Mouse (Mus musculus) inflammation-experienced regulatory T-cells (primary cell): ENCODE results near the gene Shisa8. TPM values are rescaled to one million over a fixed set of nuclear protein-coding genes. Genes with fewer than 3 reads are reported as not detected.

Source experiments
- polyA plus RNA-seq, 2 experiments: library from polyadenylated mRNA; unstranded; fragments of 100-300 nt; shearing (Covaris generic); gene quantifications; one replicate each; pipeline ENCODE4 v1.2.1; 2017

Gene Shisa8
- 1 to 10 TPM in 1 of 2 experiments, under 1 TPM in 1; 0.13 to 1.5 TPM for polyA plus RNA-seq

GRCm38 (mm10) chr15:82212752-82213063, at the start of gene Shisa8:
TSS of gene Shisa8 (minus strand) at chr15:82212815.

GRCm38 (mm10) chr15:82252097-82252496, 39.5 kb upstream of the Shisa8 start, which contains the start of gene 1500009C09Rik:
TSS of gene 1500009C09Rik (plus strand) at chr15:82252397.

GRCm38 (mm10) chr15:82244115-82244804, 31.6 kb upstream of the Shisa8 start, which contains the start of gene Cenpm:
TSS of gene Cenpm (minus strand) at chr15:82244748.

GRCm38 (mm10) chr15:82223657-82224601, 11.3 kb upstream of the Shisa8 start, which contains the start of gene Tnfrsf13c:
TSS of gene Tnfrsf13c (minus strand) at chr15:82224369.

Other genes with a start within 250 kb of the Shisa8 start
- gene 1700029P11Rik, start 232.3 kb downstream of the Shisa8 start, polyA plus RNA-seq: not detected
- 10 to 100 TPM; 62.0 to 77.7 TPM for gene Xrcc6, start 225.0 kb downstream of the Shisa8 start, polyA plus RNA-seq
- gene Desi1, start 179.0 kb downstream of the Shisa8 start, polyA plus RNA-seq: 10 to 100 TPM; 37.2 to 48.3 TPM
- gene Snu13, start 165.2 kb downstream of the Shisa8 start, polyA plus RNA-seq: 100 to 1,000 TPM; 136 to 218 TPM
- gene 4930407I10Rik, start 153.7 kb downstream of the Shisa8 start, polyA plus RNA-seq: under 1 TPM in 1 of 2 experiments, not detected in 1; 0.70 TPM
- gene Mei1, start 142.8 kb downstream of the Shisa8 start, polyA plus RNA-seq: 1 to 10 TPM in 1 of 2 experiments, under 1 TPM in 1; 0.14 to 1.4 TPM
- gene Ccdc134, start 84.9 kb downstream of the Shisa8 start, polyA plus RNA-seq: 10 to 100 TPM; 26.9 to 37.1 TPM
- gene Srebf2, start 65.6 kb downstream of the Shisa8 start, polyA plus RNA-seq: 100 to 1,000 TPM; 108 to 135 TPM
- gene Tnfrsf13c, start 11.6 kb upstream of the Shisa8 start, polyA plus RNA-seq: 1 to 10 TPM; 4.3 to 7.4 TPM
- gene Cenpm, start 31.9 kb upstream of the Shisa8 start, polyA plus RNA-seq: 1 to 10 TPM; 2.5 to 6.1 TPM
- 1 to 10 TPM in 1 of 2 experiments, not detected in 1; 1.0 TPM for gene 1500009C09Rik, start 39.6 kb upstream of the Shisa8 start, polyA plus RNA-seq
- 1 to 10 TPM in 1 of 2 experiments, under 1 TPM in 1; 0.45 to 2.1 TPM for gene Sept3, start 62.1 kb upstream of the Shisa8 start, polyA plus RNA-seq
- under 1 TPM in 1 of 2 experiments, not detected in 1; 0.53 TPM for gene Wbp2nl, start 86.1 kb upstream of the Shisa8 start, polyA plus RNA-seq
- gene Naga, start 126.1 kb upstream of the Shisa8 start, polyA plus RNA-seq: 10 to 100 TPM; 66.4 to 73.4 TPM
- gene Pheta2, start 126.1 kb upstream of the Shisa8 start, polyA plus RNA-seq: 10 to 100 TPM in 1 of 2 experiments, 1 to 10 TPM in 1; 3.7 to 11.0 TPM
- 100 to 1,000 TPM; 162 to 165 TPM for gene Smdt1, start 126.1 kb upstream of the Shisa8 start, polyA plus RNA-seq
- gene Ndufa6, start 141.5 kb upstream of the Shisa8 start, polyA plus RNA-seq: 100 to 1,000 TPM; 263 to 291 TPM
- gene Cyp2d22, start 167.4 kb upstream of the Shisa8 start, polyA plus RNA-seq: 1 to 10 TPM; 6.8 to 9.8 TPM
- not detected for gene Cyp2d11, start 181.2 kb upstream of the Shisa8 start, polyA plus RNA-seq
- gene Cyp2d10, start 194.4 kb upstream of the Shisa8 start, polyA plus RNA-seq: under 1 TPM; 0.31 to 0.44 TPM
- gene Cyp2d9, start 220.6 kb upstream of the Shisa8 start, polyA plus RNA-seq: under 1 TPM in 1 of 2 experiments, not detected in 1; 0.93 TPM